ENCODE assay signal across 17 mouse cellular contexts in genomic region chr15:82217039-82217438, GRCm38 (mm10). TPM values are rescaled to one million over a fixed set of nuclear protein-coding genes. Genes with fewer than 3 reads are reported as not detected.
DNase-seq lines count a peak whose midpoint lies in the region; ATAC-seq and TF ChIP-seq lines count a peak whose summit lies in the region.
"Had no signal": no experiment of that assay in that cellular context is flagged by ENCODE, and none has a peak within 500 bp of the region (broad histone marks: within the 10 kb centered on the region; RNA-seq: fewer than 3 reads in every experiment).

No protein-coding gene starts in this region.

- 22% methylated on average over 7 of the region's 7 CpGs for WGBS in forebrain, embryonic 16.5 days
- 83% methylated on average over 7 of the region's 7 CpGs for WGBS in thymus, adult 2 months

- peak; percentile 72 for TF ChIP-seq EP300 in CH12.LX (IDR thresholded peaks at IDR 0.05; ENCODE audit: low read length)

- dilution Hi-C loops in CH12.LX (cut with MboI; ENCODE audit: extremely low pct_ligation_motif_present, extremely low pct_unique_long_range_greater_than_20kb, low sequenced_read_pairs), result no loop called here

- peaks cover 29% of the 10 kb centered on the region for H3K79me2 ChIP-seq in CH12.LX (replicated peaks; ENCODE audit: control insufficient read depth, extremely low read depth, insufficient read depth, poor library complexity, severe bottlenecking)

- no peak overlapping the region for H3K27ac ChIP-seq in layer of hippocampus, adult 2 months
- H3K27ac ChIP-seq in CH12.LX (ENCODE audit: insufficient read depth, low read depth), result peak overlapping the region; percentile 99
- no peak overlapping the region for H3K27ac ChIP-seq in forebrain, embryonic 16.5 days (ENCODE audit: low read length)
- no peak overlapping the region for H3K27ac ChIP-seq in thymus, adult 2 months (ENCODE audit: control insufficient read depth, insufficient read depth, low read length)
- H3K27ac ChIP-seq: hindbrain, embryonic 14.5 days; liver, embryonic 15.5 days; macrophage had no signal

- in situ Hi-C loops in CH12.LX (cut with MboI; ENCODE audit: low pct_ligation_motif_present, low pct_unique_long_range_greater_than_20kb, low sequenced_read_pairs), result loop anchor here (10.0 kb wide), 1 partner anchor 72 kb away; the partner anchor contains the start of gene Srebf2

- DNase-seq in layer of hippocampus, adult 2 months (ENCODE audit: low spot score in 2 of 2), result no peak
- no peak for DNase-seq in layer of hippocampus, postnatal 14 days (ENCODE audit: low spot score in 2 of 2)
- DNase-seq in CH12.LX (ENCODE audit: extremely low read depth), result peak; percentile 86
- peak; percentile 53 for DNase-seq in R1 (ENCODE audit: low read depth, low spot score)
- DNase-seq in left cerebral cortex, postnatal 10 days (ENCODE audit: extremely low spot score in 1 of 2, low spot score in 2 of 2), result no peak
- no peak for DNase-seq in thymus, adult 2 months
- DNase-seq: adrenal gland, postnatal 10 days; kidney, adult 2 months; right cerebral cortex, postnatal 25 days had no signal

- H3K4me1 ChIP-seq in CH12.LX (ENCODE audit: control insufficient read depth in 1 of 2, insufficient read depth in 2 of 2), result peaks cover 18 to 68% of the 10 kb centered on the region in 2 experiments
- peaks cover 25% of the 10 kb centered on the region for H3K4me1 ChIP-seq in forebrain, embryonic 16.5 days (replicated peaks; ENCODE audit: control insufficient read depth, insufficient read depth, low read length)
- peaks cover 10% of the 10 kb centered on the region for H3K4me1 ChIP-seq in thymus, adult 2 months (replicated peaks; ENCODE audit: control insufficient read depth, insufficient read depth, low read length)

- peak overlapping the region; percentile 89 for H3K4me2 ChIP-seq in CH12.LX (ENCODE audit: insufficient read depth, low read depth, poor library complexity, severe bottlenecking)
- H3K4me2 ChIP-seq in forebrain, embryonic 16.5 days (ENCODE audit: low read length), result no peak overlapping the region
- H3K4me2 ChIP-seq: hindbrain, embryonic 14.5 days; liver, embryonic 15.5 days had no signal

- no peaks in the 10 kb centered on the region for H3K27me3 ChIP-seq in CH12.LX (replicated peaks)
- H3K27me3 ChIP-seq in forebrain, embryonic 16.5 days (replicated peaks; ENCODE audit: control insufficient read depth, insufficient read depth, low read length), result peaks cover 25% of the 10 kb centered on the region
- peaks cover 3% of the 10 kb centered on the region; the same call in 1 of the 2 replicates for H3K27me3 ChIP-seq in thymus, adult 2 months (ENCODE audit: control insufficient read depth, insufficient read depth, low read length)

- TF ChIP-seq POLR2A in CH12.LX (IDR thresholded peaks at IDR 0.05; ENCODE audit: low read depth, low read length), result peak; percentile 54
- no peak for TF ChIP-seq POLR2A in thymus, adult 2 months (IDR thresholded peaks at IDR 0.05; ENCODE audit: control insufficient read depth, extremely low read depth, insufficient read depth, low read length, poor library complexity)

- peaks cover under 1 to 8% of the 10 kb centered on the region in 2 experiments for H3K36me3 ChIP-seq in CH12.LX (replicated peaks in 1 of 2; ENCODE audit: control insufficient read depth in 1 of 2, insufficient read depth in 1 of 2, low read length in 1 of 2)
- no peaks in the 10 kb centered on the region for H3K36me3 ChIP-seq in forebrain, embryonic 16.5 days (ENCODE audit: control insufficient read depth, insufficient read depth)
- H3K36me3 ChIP-seq in thymus, adult 2 months (ENCODE audit: control insufficient read depth, insufficient read depth, low read length), result no peaks in the 10 kb centered on the region
- H3K36me3 ChIP-seq: liver, embryonic 15.5 days had no signal

- no peak overlapping the region for H3K4me3 ChIP-seq in layer of hippocampus, adult 2 months
- H3K4me3 ChIP-seq in CH12.LX (replicated peaks in 1 of 3; ENCODE audit: low read depth in 2 of 3, low read length in 2 of 3, poor library complexity in 1 of 3), result peak overlapping the region; percentile 57 to 75 (median 63)
- H3K4me3 ChIP-seq in forebrain, embryonic 16.5 days (replicated peaks; ENCODE audit: low read length), result no peak overlapping the region
- no peak overlapping the region for H3K4me3 ChIP-seq in thymus, adult 2 months (ENCODE audit: control insufficient read depth, insufficient read depth, low read length)
- H3K4me3 ChIP-seq: liver, embryonic 15.5 days had no signal

- peak; percentile 37 for TF ChIP-seq CTCF in layer of hippocampus, adult 2 months (conservative IDR thresholded peaks at IDR 0.05)
- peak in 1 of 2 experiments; percentile 51; a peak in 2 of 4 replicates for TF ChIP-seq CTCF in CH12.LX (conservative IDR thresholded peaks at IDR 0.05 in 1 of 2, IDR thresholded peaks at IDR 0.05 in 1 of 2; ENCODE audit: low read depth in 2 of 2, low read length in 2 of 2)
- no peak for TF ChIP-seq CTCF in thymus, adult 2 months (IDR thresholded peaks at IDR 0.05; ENCODE audit: borderline replicate concordance, control insufficient read depth, extremely low read depth, insufficient read depth, low read length, poor library complexity)

- H3K9me3 ChIP-seq in CH12.LX (replicated peaks; ENCODE audit: low read length), result no peaks in the 10 kb centered on the region
- H3K9me3 ChIP-seq in forebrain, embryonic 16.5 days (ENCODE audit: control insufficient read depth, low read length), result no peaks in the 10 kb centered on the region
- H3K9me3 ChIP-seq: liver, embryonic 15.5 days had no signal

- peak overlapping the region; percentile 93 for H3K9ac ChIP-seq in CH12.LX (ENCODE audit: insufficient read depth, low read depth)
- H3K9ac ChIP-seq in forebrain, embryonic 16.5 days (replicated peaks; ENCODE audit: low read depth, low read length), result 0 out of 2 replicates have a peak overlapping the region, but pooled peaks have one; percentile 1
- H3K9ac ChIP-seq: hindbrain, embryonic 14.5 days; liver, embryonic 15.5 days had no signal

- ATAC-seq in forebrain, embryonic 16.5 days, result no peak

- intact Hi-C loops in left cerebral cortex, postnatal 10 days (cut with DNase I), result no loop called here

- TF ChIP-seq RAD21 in CH12.LX (IDR thresholded peaks at IDR 0.05; ENCODE audit: low read depth, low read length), result no peak; the same call in none of the 2 replicates

TF ChIP-seq in CH12.LX, 34 proteins besides CTCF, POLR2A, EP300 and RAD21 (continues in another document):
- 0 out of 2 replicates have a peak, but pooled peaks have one; percentile 43 for TF ChIP-seq HCFC1 (IDR thresholded peaks at IDR 0.05; ENCODE audit: low read depth, low read length)
- peak; percentile 90 for TF ChIP-seq ETS1 (conservative IDR thresholded peaks at IDR 0.05; ENCODE audit: low read depth, low read length)
- no peak for TF ChIP-seq JUN (IDR thresholded peaks at IDR 0.05; ENCODE audit: insufficient read depth, low read depth, low read length)
- TF ChIP-seq UBTF (IDR thresholded peaks at IDR 0.05; ENCODE audit: low read depth, low read length), result peak; percentile 79
- peak; percentile 74; the same call in 1 of the 2 replicates for TF ChIP-seq IRF4 (IDR thresholded peaks at IDR 0.05; ENCODE audit: low read depth, low read length)
- TF ChIP-seq TCF12 (IDR thresholded peaks at IDR 0.05; ENCODE audit: low read depth, low read length), result peak; percentile 96
- TF ChIP-seq GABPA (IDR thresholded peaks at IDR 0.05; ENCODE audit: insufficient replicate concordance, low read depth, low read length), result no peak

RNA-seq across cellular contexts. Expression of gene Shisa8, which starts 4.4 kb away (rescaled TPM):
- 1 to 10 TPM in 1 of 2 experiments, under 1 TPM in 1; 0.95 to 1.2 TPM for total RNA-seq in layer of hippocampus, adult 2 months (2021)
- total RNA-seq in layer of hippocampus, postnatal 14 days (2021), result 1 to 10 TPM; 2.5 to 3.1 TPM
- total RNA-seq in CH12.LX (2012; rRNA removed) (152 and 159 TPM in 2 replicates), CH12.LX (2014; rRNA removed) (94.6 and 103 TPM in 2 replicates)
- polyA plus RNA-seq in CH12.LX (2012; ENCODE audit: insufficient read length, low read depth), result 64.2 and 83.4 TPM in 2 replicates
- polyA plus RNA-seq in forebrain, embryonic 16.5 days (2015; fragmentation: Nextera tagmentation; extraction: Ambion mirVana), result 0.66 and 0.70 TPM in 2 replicates
- 1 to 10 TPM; 3.1 to 3.5 TPM for total RNA-seq in left cerebral cortex, postnatal 10 days (2021)
- polyA plus RNA-seq in thymus, adult 2 months (2012; rRNA removed), result 0.93 and 1.1 TPM in 2 replicates
- total RNA-seq: granulocyte monocyte progenitor cell, adult 5-6 weeks had no signal
- polyA plus RNA-seq: macrophage had no signal

RNA-seq across cellular contexts. Expression of gene Tnfrsf13c, which starts 7.1 kb away (rescaled TPM):
- under 1 TPM; 0.54 to 0.79 TPM for total RNA-seq in layer of hippocampus, adult 2 months (2021)
- under 1 TPM; 0.36 to 0.41 TPM for total RNA-seq in layer of hippocampus, postnatal 14 days (2021)
- 287 and 334 TPM in 2 replicates for total RNA-seq in CH12.LX (2012; rRNA removed)
- 188 and 204 TPM in 2 replicates for total RNA-seq in CH12.LX (2014; rRNA removed)
- 219 and 257 TPM in 2 replicates for polyA plus RNA-seq in CH12.LX (2012; ENCODE audit: insufficient read length, low read depth)
- polyA plus RNA-seq in forebrain, embryonic 16.5 days (2015; fragmentation: Nextera tagmentation; extraction: Ambion mirVana), result 0.10 and 0.25 TPM in 2 replicates
- under 1 TPM; 0.30 to 0.73 TPM for total RNA-seq in left cerebral cortex, postnatal 10 days (2021)
- 4.3 and 7.0 TPM in 2 replicates for polyA plus RNA-seq in thymus, adult 2 months (2012; rRNA removed)

RNA-seq across cellular contexts. Expression of gene Cenpm, which starts 27.5 kb away (rescaled TPM):
- 1 to 10 TPM; 2.5 TPM for total RNA-seq in layer of hippocampus, adult 2 months (2021)
- 1 to 10 TPM; 5.1 to 5.3 TPM for total RNA-seq in layer of hippocampus, postnatal 14 days (2021)
- total RNA-seq in CH12.LX (2012; rRNA removed), result 31.5 and 34.2 TPM in 2 replicates
- total RNA-seq in CH12.LX (2014; rRNA removed), result 17.1 and 22.8 TPM in 2 replicates
- 39.6 and 44.0 TPM in 2 replicates for polyA plus RNA-seq in CH12.LX (2012; ENCODE audit: insufficient read length, low read depth)
- polyA plus RNA-seq in forebrain, embryonic 16.5 days (2015; fragmentation: Nextera tagmentation; extraction: Ambion mirVana), result 29.8 and 34.6 TPM in 2 replicates
- total RNA-seq in left cerebral cortex, postnatal 10 days (2021), result 1 to 10 TPM; 4.5 to 4.8 TPM
- polyA plus RNA-seq in thymus, adult 2 months (2012; rRNA removed), result 44.8 and 68.0 TPM in 2 replicates
- total RNA-seq: neutrophil, adult 5-6 weeks had no signal

RNA-seq across cellular contexts. Expression of gene 1500009C09Rik, which starts 35.2 kb away (rescaled TPM):
- 100 to 1,000 TPM; 105 to 108 TPM for total RNA-seq in layer of hippocampus, adult 2 months (2021)
- total RNA-seq in layer of hippocampus, postnatal 14 days (2021), result 10 to 100 TPM; 89.4 to 94.8 TPM
- total RNA-seq in CH12.LX (2012; rRNA removed) (not detected in 2 replicates), CH12.LX (2014; rRNA removed) (not detected in 2 replicates)
- polyA plus RNA-seq in CH12.LX (2012; ENCODE audit: insufficient read length, low read depth), result not detected in 2 replicates
- 17.0 and 18.6 TPM in 2 replicates for polyA plus RNA-seq in forebrain, embryonic 16.5 days (2015; fragmentation: Nextera tagmentation; extraction: Ambion mirVana)
- total RNA-seq in left cerebral cortex, postnatal 10 days (2021), result 10 to 100 TPM; 83.1 to 87.6 TPM
- 0.08 and 0.24 TPM in 2 replicates for polyA plus RNA-seq in thymus, adult 2 months (2012; rRNA removed)
- total RNA-seq: common myeloid progenitor, adult 5-6 weeks; granulocyte monocyte progenitor cell, adult 5-6 weeks; neutrophil, adult 5-6 weeks had no signal
- polyA plus RNA-seq: heart, embryonic 14.5 days; liver, embryonic 15.5 days; macrophage had no signal

RNA-seq across cellular contexts. Expression of gene Sept3, which starts 57.7 kb away (rescaled TPM):
- 100 to 1,000 TPM; 652 to 661 TPM for total RNA-seq in layer of hippocampus, adult 2 months (2021)
- 100 to 1,000 TPM; 583 to 613 TPM for total RNA-seq in layer of hippocampus, postnatal 14 days (2021)
- total RNA-seq in CH12.LX (2012; rRNA removed) (0.04 and 0.13 TPM in 2 replicates), CH12.LX (2014; rRNA removed) (not detected in 2 replicates)
- polyA plus RNA-seq in CH12.LX (2012; ENCODE audit: insufficient read length, low read depth), result 0.07 TPM in 1 of 2 replicates, not detected in the other
- 427 TPM in 2 replicates for polyA plus RNA-seq in forebrain, embryonic 16.5 days (2015; fragmentation: Nextera tagmentation; extraction: Ambion mirVana)
- 100 to 1,000 TPM; 512 to 519 TPM for total RNA-seq in left cerebral cortex, postnatal 10 days (2021)
- 3.4 and 4.6 TPM in 2 replicates for polyA plus RNA-seq in thymus, adult 2 months (2012; rRNA removed)
- total RNA-seq: neutrophil, adult 5-6 weeks had no signal

Comparison
In these comparisons a context has a peak if more than half of its experiments do, and no peak if none do; other contexts are left out.
1. DNase-seq: peak in CH12.LX (single experiment) and R1 (single experiment); none in layer of hippocampus, adult 2 months (0 of 2), layer of hippocampus, postnatal 14 days (0 of 2), left cerebral cortex, postnatal 10 days (0 of 2) and thymus, adult 2 months (single experiment).
2. H3K4me3 ChIP-seq: peak in CH12.LX (3 of 3); none in layer of hippocampus, adult 2 months (single experiment), forebrain, embryonic 16.5 days (single experiment) and thymus, adult 2 months (single experiment).
3. RNA of gene Shisa8, which starts 4.4 kb away (total RNA-seq): 94.6 to 159 TPM in CH12.LX; 3.1 to 3.5 TPM in left cerebral cortex, postnatal 10 days, 2.5 to 3.1 TPM in layer of hippocampus, postnatal 14 days and 0.95 to 1.2 TPM in layer of hippocampus, adult 2 months; every median in the first group is over 10 times any median in the second.
4. RNA of gene Tnfrsf13c, which starts 7.1 kb away (total RNA-seq): 188 to 334 TPM in CH12.LX; 0.54 to 0.79 TPM in layer of hippocampus, adult 2 months, 0.30 to 0.73 TPM in left cerebral cortex, postnatal 10 days and 0.36 to 0.41 TPM in layer of hippocampus, postnatal 14 days; every median in the first group is over 100 times any median in the second.